Mouse (Mus musculus) cerebellum, adult 8-10 months (tissue): Measurements from ENCODE around the gene Desi1.

ENCODE experiments used
- DNase-seq: peaks from one replicate; pipeline ENCODE4 v3.0.0; 2022

The Desi1 gene

GRCm38 (mm10) chr15:81964980-81965545 lies 68.6 kb downstream of the Desi1 start:
- DNase-seq, result no peak

GRCm38 (mm10) chr15:81964262-81964661 lies 69.4 kb downstream of the Desi1 start:
- no peak for DNase-seq

- peak; percentile 31 for DNase-seq
Measured at GRCm38 (mm10) chr15:81961078-81961451, 72.6 kb downstream of the Desi1 start.

- peak; percentile 99 for DNase-seq
Measured at GRCm38 (mm10) chr15:81960171-81961077, 73.2 kb downstream of the Desi1 start, which contains the start of gene Pmm1. Gene Pmm1 (minus strand): TSS chr15:81960930.

- no peak for DNase-seq
Measured at GRCm38 (mm10) chr15:81958906-81959305, 74.8 kb downstream of the Desi1 start.

GRCm38 (mm10) chr15:81957598-81957997 lies 76.1 kb downstream of the Desi1 start:
- no peak for DNase-seq

GRCm38 (mm10) chr15:81956457-81956856 lies 77.2 kb downstream of the Desi1 start:
- peak; percentile 61 for DNase-seq

GRCm38 (mm10) chr15:81955414-81955813 lies 78.2 kb downstream of the Desi1 start:
- no peak for DNase-seq

GRCm38 (mm10) chr15:81954716-81955115 lies 78.9 kb downstream of the Desi1 start:
- DNase-seq, result no peak

GRCm38 (mm10) chr15:81954151-81954583 lies 79.5 kb downstream of the Desi1 start:
- DNase-seq, result peak; percentile 71

- DNase-seq, result no peak
Measured at GRCm38 (mm10) chr15:81952310-81952709, 81.4 kb downstream of the Desi1 start.

- no peak for DNase-seq
Measured at GRCm38 (mm10) chr15:81951159-81951558, 82.5 kb downstream of the Desi1 start.

GRCm38 (mm10) chr15:81950716-81951115 lies 82.9 kb downstream of the Desi1 start:
- no peak for DNase-seq

GRCm38 (mm10) chr15:81949476-81950131 lies 84.1 kb downstream of the Desi1 start:
- no peak for DNase-seq

GRCm38 (mm10) chr15:81949076-81949475 lies 84.6 kb downstream of the Desi1 start:
- no peak for DNase-seq

- DNase-seq, result no peak
Measured at GRCm38 (mm10) chr15:81943176-81943749, 90.4 kb downstream of the Desi1 start.
